Mouse (Mus musculus) forebrain, embryonic 11.5 days (tissue): Measurements from ENCODE around the gene Glra3. TPM values are rescaled to one million over a fixed set of nuclear protein-coding genes. Genes with fewer than 3 reads are reported as not detected.

Experiments used
- ATAC-seq: fragments of 200-750 bp; cut with Nextera tagmentation; replicated peaks from 2 replicates; pipeline ENCODE4 v1.8.0; 2017; ENCODE audit warnings: moderate TSS enrichment; ENCODE audit not compliant: low FRiP score
- DNase-seq: peaks from one replicate; pipeline ENCODE4 v3.0.0-alpha.2; 2017; ENCODE audit warnings: low spot score
- H3K27ac ChIP-seq: fragments of 300-500 bp; sonication (generic); 2 replicates; pipeline ENCODE4 v1.5.1; 2014; ENCODE audit warnings: low read depth, low read length
- H3K27me3 ChIP-seq: fragments of 300-500 bp; sonication (generic); 2 replicates; pipeline ENCODE4 v1.6.1; 2014; ENCODE audit warnings: mild to moderate bottlenecking, low read length, mixed read lengths; ENCODE audit not compliant: control insufficient read depth, insufficient read depth
- H3K36me3 ChIP-seq: fragments of 300-500 bp; sonication (generic); 2 replicates; pipeline ENCODE4 v1.6.1; 2014; ENCODE audit warnings: mild to moderate bottlenecking, low read length, moderate library complexity, mixed read lengths; ENCODE audit not compliant: control insufficient read depth, insufficient read depth
- H3K4me1 ChIP-seq: fragments of 300-500 bp; sonication (generic); replicated peaks from 2 replicates; pipeline ENCODE4 v1.6.1; 2014; ENCODE audit warnings: low read length, mixed read lengths; ENCODE audit not compliant: control insufficient read depth, insufficient read depth
- H3K4me2 ChIP-seq: fragments of 300-500 bp; sonication (generic); 2 replicates; pipeline ENCODE4 v1.6.1; 2014; ENCODE audit warnings: low read depth, mild to moderate bottlenecking, low read length, moderate library complexity, mixed read lengths; ENCODE audit not compliant: severe bottlenecking
- H3K4me3 ChIP-seq: fragments of 300-500 bp; sonication (generic); 2 replicates; pipeline ENCODE4 v1.5.1; 2014; ENCODE audit warnings: low read depth, low read length
- H3K9ac ChIP-seq: fragments of 300-500 bp; sonication (generic); 2 replicates; pipeline ENCODE4 v1.6.1; 2014; ENCODE audit warnings: low read length
- H3K9me3 ChIP-seq: fragments of 300-500 bp; sonication (generic); 2 replicates; pipeline ENCODE4 v1.6.1; 2016; ENCODE audit warnings: low read length, mixed read lengths; ENCODE audit not compliant: control insufficient read depth
- WGBS: fragments of 180-500 bp; shearing (Covaris S2); extraction: QIAGEN DNeasy Blood & Tissue Kit; methylation state at CpG from one replicate; pipeline ENCODE4 v1.1.7; 2014; 5-methylcytosine and 5-hydroxymethylcytosine counted together
- polyA plus RNA-seq: library from polyadenylated mRNA; unstranded; fragments of >200 nt; fragmentation: Nextera tagmentation; extraction: Ambion mirVana; gene quantifications from 2 replicates; pipeline ENCODE4 v1.2.1, GENCODE M21; 2014

Glra3 gene
- polyA plus RNA-seq = 0.21 TPM in 1 of 2 replicates, not detected in the other

GRCm38 (mm10) chr8:55939870-55940525, at the start of gene Glra3:
Glra3 (plus strand) TSS chr8:55940460.
- H3K27me3 ChIP-seq = no peaks in the 10 kb centered on the region
- peak; percentile 97 for ATAC-seq
- WGBS = 8% methylated on average over 11 of the region's 11 CpGs
- 0 out of 2 replicates have a peak, but pooled peaks cover 2% of the 10 kb centered on the region for H3K4me1 ChIP-seq
- peak within 1 kb of the TSS; percentile 25 for H3K4me3 ChIP-seq
- H3K9ac ChIP-seq = peak within 1 kb of the TSS; percentile 27; the same call in 1 of the 2 replicates
- H3K27ac ChIP-seq = no peak within 1 kb of the TSS
- peak within 1 kb of the TSS; percentile 56 for H3K4me2 ChIP-seq
- no peaks in the 10 kb centered on the region for H3K36me3 ChIP-seq
- DNase-seq = peak; percentile 72
- H3K9me3 ChIP-seq = no peaks in the 10 kb centered on the region

GRCm38 (mm10) chr8:55906848-55907247, 33.4 kb upstream of the Glra3 start, which contains the start of gene Adam29:
Adam29 (minus strand) TSS chr8:55906948.
- Histone ChIP-seq H3K4me3 (no peak within 1 kb of the TSS), H3K27ac (no peak within 1 kb of the TSS), H3K4me2 (no peak within 1 kb of the TSS), H3K36me3 (no peaks in the 10 kb centered on the region), H3K27me3 (no peaks in the 10 kb centered on the region), H3K4me1 (no peaks in the 10 kb centered on the region), H3K9ac (no peak within 1 kb of the TSS), H3K9me3 (no peaks in the 10 kb centered on the region)
- 80% methylated on average over 1 of the region's 1 CpGs for WGBS
- no peak for DNase-seq
- no peak for ATAC-seq

- Histone ChIP-seq H3K27me3 (no peaks in the 10 kb centered on the region), H3K27ac (no peak overlapping the region), H3K36me3 (no peaks in the 10 kb centered on the region), H3K4me2 (peak overlapping the region; percentile 56), H3K9me3 (no peaks in the 10 kb centered on the region), H3K4me3 (peak overlapping the region; percentile 25), H3K9ac (peak overlapping the region; percentile 27; the same call in 1 of the 2 replicates), H3K4me1 (0 out of 2 replicates have a peak, but pooled peaks cover 2% of the 10 kb centered on the region)
- peak; percentile 85 for ATAC-seq
- WGBS = under 1% methylated on average over 8 of the region's 8 CpGs
- DNase-seq = peak; percentile 81
Measured at GRCm38 (mm10) chr8:55940526-55940880, 243 bp downstream of the Glra3 start.

- Histone ChIP-seq H3K4me1 (no peaks in the 10 kb centered on the region), H3K27me3 (no peaks in the 10 kb centered on the region; the same call in 1 of the 2 replicates), H3K9me3 (no peaks in the 10 kb centered on the region), H3K27ac (no peak overlapping the region), H3K4me2 (no peak overlapping the region), H3K4me3 (no peak overlapping the region), H3K9ac (no peak overlapping the region), H3K36me3 (no peaks in the 10 kb centered on the region)
- DNase-seq = no peak
- WGBS = 33% methylated on average over 3 of the region's 3 CpGs
- ATAC-seq = peak; percentile 88
Measured at GRCm38 (mm10) chr8:55964759-55965320, 24.6 kb downstream of the Glra3 start.

GRCm38 (mm10) chr8:55997859-55998258, 57.6 kb downstream of the Glra3 start:
- ATAC-seq (no peak), DNase-seq (no peak)
- no peak overlapping the region for H3K4me3 ChIP-seq
- no peaks in the 10 kb centered on the region for H3K4me1 ChIP-seq
- WGBS = 86% methylated on average over 3 of the region's 3 CpGs
- no peaks in the 10 kb centered on the region for H3K36me3 ChIP-seq
- H3K4me2 ChIP-seq = no peak overlapping the region
- no peaks in the 10 kb centered on the region for H3K27me3 ChIP-seq
- no peak overlapping the region for H3K9ac ChIP-seq
- H3K27ac ChIP-seq = no peak overlapping the region
- no peaks in the 10 kb centered on the region for H3K9me3 ChIP-seq

- Histone ChIP-seq H3K27me3 (no peaks in the 10 kb centered on the region), H3K9me3 (no peaks in the 10 kb centered on the region), H3K9ac (no peak overlapping the region), H3K36me3 (no peaks in the 10 kb centered on the region), H3K27ac (no peak overlapping the region), H3K4me3 (no peak overlapping the region), H3K4me2 (no peak overlapping the region), H3K4me1 (no peaks in the 10 kb centered on the region)
- no peak for ATAC-seq
- WGBS = 85% methylated on average over 2 of the region's 2 CpGs
- no peak for DNase-seq
Measured at GRCm38 (mm10) chr8:56054324-56054723, 114.1 kb downstream of the Glra3 start.

GRCm38 (mm10) chr8:56063081-56063480, 122.8 kb downstream of the Glra3 start:
- no peak overlapping the region for H3K27ac ChIP-seq
- no peak overlapping the region for H3K4me2 ChIP-seq
- no peak overlapping the region for H3K9ac ChIP-seq
- no peak overlapping the region for H3K4me3 ChIP-seq
- no peaks in the 10 kb centered on the region for H3K4me1 ChIP-seq
- WGBS = 23% methylated on average over 3 of the region's 3 CpGs
- no peaks in the 10 kb centered on the region for H3K9me3 ChIP-seq
- H3K27me3 ChIP-seq = no peaks in the 10 kb centered on the region
- ATAC-seq = peak; percentile 67; the same call in 1 of the 2 replicates
- DNase-seq = peak; percentile 54
- no peaks in the 10 kb centered on the region for H3K36me3 ChIP-seq

GRCm38 (mm10) chr8:56070486-56071254, 130.4 kb downstream of the Glra3 start:
- no peak overlapping the region for H3K9ac ChIP-seq
- no peaks in the 10 kb centered on the region for H3K27me3 ChIP-seq
- DNase-seq = no peak
- no peaks in the 10 kb centered on the region for H3K36me3 ChIP-seq
- no peak overlapping the region for H3K4me2 ChIP-seq
- H3K4me3 ChIP-seq = no peak overlapping the region
- no peak overlapping the region for H3K27ac ChIP-seq
- no peak for ATAC-seq
- no peaks in the 10 kb centered on the region for H3K9me3 ChIP-seq
- 72% methylated on average over 2 of the region's 2 CpGs for WGBS
- H3K4me1 ChIP-seq = no peaks in the 10 kb centered on the region
